18 mouse cellular contexts compared by ENCODE assay signal in genomic region chr15:12660320-12660719, GRCm38 (mm10).
"Had no signal": no experiment of that assay in that cellular context is flagged by ENCODE, and none has a peak within 500 bp of the region (broad histone marks: within the 10 kb centered on the region; RNA-seq: fewer than 3 reads in every experiment).

No protein-coding gene starts in this region.

- H3K4me1 ChIP-seq: liver, embryonic 13.5 days; midbrain, embryonic 12.5 days; midbrain, embryonic 15.5 days; neural tube, embryonic 13.5 days; stomach, embryonic 15.5 days had no signal

- H3K36me3 ChIP-seq: liver, embryonic 13.5 days; midbrain, embryonic 12.5 days; midbrain, embryonic 15.5 days; neural tube, embryonic 13.5 days; stomach, embryonic 15.5 days had no signal

- H3K4me2 ChIP-seq: liver, embryonic 13.5 days; midbrain, embryonic 12.5 days; midbrain, embryonic 15.5 days; neural tube, embryonic 13.5 days; stomach, embryonic 15.5 days had no signal

- H3K27me3 ChIP-seq: liver, embryonic 13.5 days; midbrain, embryonic 12.5 days; midbrain, embryonic 15.5 days; neural tube, embryonic 13.5 days; stomach, embryonic 15.5 days had no signal

- H3K27ac ChIP-seq: liver, embryonic 13.5 days; midbrain, embryonic 12.5 days; midbrain, embryonic 15.5 days; neural tube, embryonic 13.5 days; stomach, embryonic 15.5 days had no signal

- H3K9me3 ChIP-seq: liver, embryonic 13.5 days; midbrain, embryonic 12.5 days; midbrain, embryonic 15.5 days; neural tube, embryonic 13.5 days; stomach, embryonic 15.5 days had no signal

- H3K9ac ChIP-seq: liver, embryonic 13.5 days; midbrain, embryonic 12.5 days; midbrain, embryonic 15.5 days; neural tube, embryonic 13.5 days; stomach, embryonic 15.5 days had no signal

- DNase-seq: kidney, adult 9 months; kidney, postnatal 14 days; kidney, postnatal 4 days; liver, embryonic 13.5 days; lung, adult 2 months; lung, postnatal 14 days; lung, postnatal 4 days; retina, postnatal 1 day; right cerebral cortex, postnatal 25 days; spleen, adult 18-20 months; thymus, adult 2 months; thymus, postnatal 14 days; thymus, postnatal 4 days had no signal

- H3K4me3 ChIP-seq: liver, embryonic 13.5 days; midbrain, embryonic 12.5 days; midbrain, embryonic 15.5 days; myocyte; neural tube, embryonic 13.5 days; stomach, embryonic 15.5 days had no signal

- ATAC-seq: midbrain, embryonic 15.5 days had no signal
